Mouse (Mus musculus): ENCODE measurements around the gene Gnai2.

DNA sequence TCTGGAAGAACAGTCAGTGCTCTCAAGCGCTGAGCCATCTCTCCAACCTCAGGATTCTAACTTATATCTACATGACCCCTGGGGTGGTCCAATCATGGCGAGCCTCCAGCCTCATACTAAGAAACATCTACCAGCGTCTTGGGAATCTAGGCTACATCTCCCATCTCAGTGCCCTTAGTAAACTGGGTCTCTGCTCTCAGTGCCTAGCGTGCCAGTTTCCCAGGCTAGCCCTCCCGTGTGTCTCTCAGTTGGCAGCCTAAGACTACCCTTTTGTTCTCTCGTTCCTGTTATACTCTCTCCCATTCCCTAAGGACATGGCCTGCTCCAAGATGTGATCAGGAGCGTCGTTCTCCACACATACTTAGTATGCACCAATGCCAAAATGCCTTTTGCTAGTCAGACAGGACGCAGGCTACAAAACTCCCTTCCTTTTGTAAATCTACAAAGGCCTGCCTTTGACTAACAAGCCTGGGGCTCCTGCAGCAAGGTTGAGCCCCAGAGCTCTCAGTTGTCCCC lies 3.8 kb downstream of the Gnai2 start:
- TF ChIP-seq POLR2A (IDR thresholded peaks at IDR 0.05; ENCODE audit: borderline replicate concordance, insufficient read depth, low read length) = no peak
- no peak for TF ChIP-seq CTCF (IDR thresholded peaks at IDR 0.05; ENCODE audit: borderline replicate concordance, insufficient read depth, low read depth, low read length)

Data from cerebellum, adult 2 months (tissue).